Mouse (Mus musculus) right cerebral cortex, postnatal 4 days (tissue): ENCODE results near the gene Nr4a1.

Source experiments
- DNase-seq: peaks from one replicate; pipeline ENCODE4 v3.0.0-alpha.2; 2022

Gene Nr4a1

GRCm38 (mm10) chr15:101317814-101318500, 63.9 kb downstream of the Nr4a1 start:
- DNase-seq, result no peak

- DNase-seq, result no peak
Observed at GRCm38 (mm10) chr15:101318889-101319765, 65.1 kb downstream of the Nr4a1 start.

GRCm38 (mm10) chr15:101320010-101320617, 66.0 kb downstream of the Nr4a1 start:
- no peak for DNase-seq

- DNase-seq, result no peak
Observed at GRCm38 (mm10) chr15:101320618-101321041, 66.6 kb downstream of the Nr4a1 start.

GRCm38 (mm10) chr15:101321126-101321525, 67.1 kb downstream of the Nr4a1 start:
- no peak for DNase-seq

- DNase-seq, result no peak
Observed at GRCm38 (mm10) chr15:101322106-101322505, 68.0 kb downstream of the Nr4a1 start.

- no peak for DNase-seq
Observed at GRCm38 (mm10) chr15:101322640-101323039, 68.6 kb downstream of the Nr4a1 start.

- no peak for DNase-seq
Observed at GRCm38 (mm10) chr15:101323511-101323910, 69.4 kb downstream of the Nr4a1 start.
